Mouse (Mus musculus) thymus, postnatal 14 days (tissue): ENCODE results near the gene Rbms3.

Source experiments
- DNase-seq: peaks from one replicate; pipeline ENCODE4 v3.0.0; 2021

The Rbms3 gene

DNA sequence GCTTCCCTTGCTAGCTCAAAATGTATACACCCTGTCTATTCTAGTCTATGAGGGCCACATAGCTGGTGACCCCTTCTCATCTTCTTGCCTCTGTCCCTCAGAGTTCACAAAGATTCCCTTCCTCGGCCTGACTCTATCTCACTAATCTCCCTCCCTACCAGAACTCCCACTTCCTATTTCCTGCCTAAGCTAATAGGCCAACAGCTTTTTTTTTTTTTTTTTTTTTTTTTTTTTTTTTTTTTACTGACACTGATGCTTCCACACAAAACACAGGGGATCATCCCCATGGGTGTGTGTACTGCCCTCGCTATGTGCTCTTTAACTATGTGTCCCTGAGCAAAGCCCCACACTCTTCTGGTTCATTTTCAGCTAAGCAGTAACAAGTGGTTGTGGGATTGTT lies 1060.0 kb downstream of the Rbms3 start:
- DNase-seq, result no peak

- DNase-seq, result no peak
Measured at GRCm38 (mm10) chr9:116566711-116567110, 1063.0 kb downstream of the Rbms3 start.

DNA sequence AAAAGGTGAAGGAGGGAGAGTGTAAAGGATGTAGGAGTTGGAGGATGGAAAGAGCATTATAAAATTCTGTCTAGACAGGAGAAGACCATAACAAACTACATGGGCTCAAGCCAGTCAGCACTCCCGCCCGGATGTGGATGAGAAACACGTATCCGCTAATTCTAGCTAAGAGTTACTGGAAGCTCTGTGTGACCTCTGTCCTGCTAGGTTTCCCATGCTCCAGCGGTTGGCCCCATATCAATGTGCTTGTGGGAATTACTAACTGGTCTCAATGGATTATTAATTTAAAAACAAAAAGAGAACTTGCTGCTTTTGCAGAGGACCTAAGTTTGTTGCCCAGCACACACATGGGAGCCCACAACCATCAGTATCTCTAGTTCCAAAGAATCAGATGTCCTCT lies 1071.9 kb downstream of the Rbms3 start:
- no peak for DNase-seq

- DNase-seq, result no peak
Measured at GRCm38 (mm10) chr9:116556641-116557040, 1073.1 kb downstream of the Rbms3 start.

- peak; percentile 22 for DNase-seq
Measured at GRCm38 (mm10) chr9:116553181-116553580, 1076.5 kb downstream of the Rbms3 start.

GRCm38 (mm10) chr9:116546156-116546555 lies 1083.6 kb downstream of the Rbms3 start:
- no peak for DNase-seq

DNA sequence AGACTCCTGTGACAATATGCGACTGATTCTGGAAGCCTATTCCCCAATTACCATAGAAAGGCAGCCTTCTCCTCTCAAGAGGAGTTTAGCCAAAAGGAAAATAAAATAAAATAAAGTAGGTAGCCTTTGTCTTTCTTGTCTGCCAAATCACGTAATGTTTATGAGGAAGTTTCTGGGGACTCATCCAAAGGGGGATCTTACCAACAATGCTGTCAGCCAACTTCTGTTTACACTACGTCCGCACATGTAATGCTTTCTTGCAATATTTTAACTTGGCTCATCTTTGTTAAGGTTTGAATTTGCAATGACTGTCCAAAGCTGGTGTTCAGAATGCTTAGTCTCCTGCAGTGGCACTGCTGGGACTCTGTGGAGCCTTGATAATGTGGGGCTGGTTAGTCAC lies 1086.9 kb downstream of the Rbms3 start:
- no peak for DNase-seq

DNA sequence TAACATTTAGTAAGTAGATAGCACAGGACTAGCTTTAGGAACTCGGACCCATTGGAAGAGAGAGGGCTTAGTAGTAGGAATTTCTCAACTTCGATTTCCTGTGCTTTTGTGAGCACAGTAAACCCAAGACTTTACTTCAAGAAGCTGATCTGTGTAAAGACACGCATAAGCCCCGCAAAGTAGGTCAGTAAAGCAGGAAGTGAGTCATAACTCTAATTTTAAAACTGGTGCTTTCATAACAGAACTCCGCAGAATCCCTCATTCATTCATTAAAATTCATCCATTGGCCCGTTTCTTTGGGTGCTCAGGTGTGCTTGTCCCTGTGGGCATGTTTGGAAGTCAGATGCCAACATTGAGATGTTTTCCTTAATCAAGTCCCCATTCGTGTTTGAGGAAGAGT lies 1087.7 kb downstream of the Rbms3 start:
- DNase-seq, result no peak

DNA sequence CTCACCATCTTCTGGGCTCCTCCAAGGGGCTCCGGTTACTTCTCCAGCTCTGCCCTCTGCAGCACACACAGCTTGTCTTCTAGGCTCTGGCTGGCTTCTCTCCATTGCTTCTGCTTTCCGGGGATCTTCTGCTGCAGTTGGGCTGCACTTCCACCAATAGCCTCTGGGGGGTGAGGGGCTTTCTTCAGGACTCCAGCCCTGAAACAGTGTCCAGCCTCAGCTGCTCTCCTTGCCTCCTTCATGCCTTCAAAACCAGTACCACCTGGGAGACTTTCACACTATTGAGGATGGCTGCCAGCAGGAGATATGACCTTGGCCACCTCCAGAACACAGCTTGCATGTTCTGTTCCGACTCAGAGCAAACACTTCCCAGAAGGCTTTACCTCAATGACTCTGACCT lies 1094.0 kb downstream of the Rbms3 start:
- DNase-seq, result peak; percentile 21

DNA sequence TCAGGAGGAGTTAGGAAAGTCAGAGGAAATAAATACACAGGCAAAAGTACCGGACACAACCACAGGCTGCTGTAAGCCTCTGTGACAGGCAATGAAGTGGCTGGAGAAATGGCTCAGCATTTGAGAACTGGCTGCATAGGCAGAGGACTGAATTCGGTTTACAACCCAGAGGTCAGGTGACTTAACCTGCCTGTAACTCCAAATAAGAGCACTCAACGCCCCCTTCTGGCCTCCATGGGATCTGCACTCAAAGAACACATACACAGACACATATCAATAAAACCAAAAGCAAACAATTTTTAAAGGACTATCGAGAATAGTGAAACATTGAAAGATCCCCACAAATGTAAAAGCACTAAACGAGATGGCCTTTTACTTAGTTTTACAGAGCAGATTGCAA lies 1096.3 kb downstream of the Rbms3 start:
- no peak for DNase-seq

DNA sequence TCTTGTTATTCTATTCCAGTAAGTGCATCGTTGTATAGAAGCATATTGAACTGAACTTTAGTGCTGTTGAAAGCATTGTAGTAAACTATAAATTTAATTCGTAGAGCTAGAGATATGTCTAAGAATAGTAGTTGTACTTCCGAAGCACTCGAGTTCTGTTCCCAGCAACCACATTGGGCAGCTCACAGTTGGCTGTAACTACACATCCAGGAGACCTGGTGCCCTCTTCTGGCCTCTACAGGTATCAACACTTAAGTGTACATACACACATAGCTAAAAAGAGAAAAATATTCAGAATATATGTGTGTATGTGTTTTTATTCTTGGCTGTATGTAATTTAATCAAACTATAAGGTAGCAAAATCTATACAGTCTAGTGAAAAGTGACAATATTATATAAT lies 1098.6 kb downstream of the Rbms3 start:
- no peak for DNase-seq

DNA sequence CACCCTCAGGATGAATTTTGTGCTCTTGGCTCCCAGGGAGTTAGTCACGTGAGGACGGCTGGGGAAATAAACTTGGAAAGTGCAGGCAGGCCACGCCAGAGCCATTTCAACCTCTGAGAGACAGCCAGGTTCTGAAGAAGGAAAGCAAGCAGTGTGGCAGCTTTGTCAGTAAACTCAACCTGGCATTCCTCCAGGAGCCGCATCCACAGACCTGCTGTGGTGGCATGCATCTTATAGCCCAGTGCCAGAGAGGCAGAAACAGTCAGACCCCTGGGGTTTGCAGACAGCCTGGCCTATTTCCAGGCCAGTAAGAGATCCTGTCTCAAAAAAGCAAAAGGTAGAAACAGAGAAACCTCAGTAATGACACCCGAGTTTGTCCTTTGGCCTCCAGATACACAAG lies 1105.3 kb downstream of the Rbms3 start:
- no peak for DNase-seq
